Mouse (Mus musculus): ENCODE measurements at regions not wholly inside any gene's neighbourhood (a gene's known extent, or its start where the extent isn't known, plus 50 kb on each side); places are given as distances from the start of the nearest gene placed in this dataset.

GRCm38 (mm10) chr14:72778756-72779155 is 69.0 kb upstream of the Fndc3a start:
- Histone ChIP-seq H3K79me2 (ENCODE audit: control insufficient read depth, insufficient read depth, low read length, poor library complexity) (no peaks in the 10 kb centered on the region), H3K27me3 (ENCODE audit: control insufficient read depth in 1 of 2, insufficient read depth in 2 of 2, low read length in 2 of 2) (peaks cover 0 to 1% of the 10 kb centered on the region in 2 experiments; a peak in 1 of 4 replicates), H3K4me1 (ENCODE audit: control insufficient read depth in 1 of 2, insufficient read depth in 2 of 2, low read length in 2 of 2) (no peaks in the 10 kb centered on the region), H3K9me3 (replicated peaks; ENCODE audit: insufficient read depth, low read length) (no peaks in the 10 kb centered on the region), H3K9ac (ENCODE audit: control insufficient read depth, low read depth, low read length, poor library complexity, severe bottlenecking) (no peak overlapping the region), H3K4me3 (ENCODE audit: control insufficient read depth in 1 of 2, insufficient read depth in 1 of 2, low read depth in 2 of 2, low read length in 2 of 2) (no peak overlapping the region), H3K36me3 (ENCODE audit: control insufficient read depth in 1 of 2, insufficient read depth in 2 of 2, low read length in 2 of 2) (no peaks in the 10 kb centered on the region), H3K27ac (ENCODE audit: control insufficient read depth, low read depth, low read length) (no peak overlapping the region)
- TF ChIP-seq MEF2A (IDR thresholded peaks at IDR 0.05; ENCODE audit: extremely low read depth, insufficient replicate concordance, low read depth, low read length, poor library complexity, severe bottlenecking) (no peak), CHD1 (IDR thresholded peaks at IDR 0.05; ENCODE audit: low read depth, low read length) (no peak), POLR2AphosphoS5 (IDR thresholded peaks at IDR 0.05; ENCODE audit: borderline replicate concordance, low read depth, low read length) (no peak)
- DNase-seq (ENCODE audit: low read depth, low spot score), result no peak

GRCm38 (mm10) chr14:72777927-72778560 is 68.2 kb upstream of the Fndc3a start:
- Histone ChIP-seq H3K4me1 (ENCODE audit: control insufficient read depth in 1 of 2, insufficient read depth in 2 of 2, low read length in 2 of 2) (no peaks in the 10 kb centered on the region), H3K27ac (ENCODE audit: control insufficient read depth, low read depth, low read length) (no peak overlapping the region), H3K36me3 (ENCODE audit: control insufficient read depth in 1 of 2, insufficient read depth in 2 of 2, low read length in 2 of 2) (no peaks in the 10 kb centered on the region), H3K9ac (ENCODE audit: control insufficient read depth, low read depth, low read length, poor library complexity, severe bottlenecking) (no peak overlapping the region), H3K79me2 (ENCODE audit: control insufficient read depth, insufficient read depth, low read length, poor library complexity) (no peaks in the 10 kb centered on the region), H3K9me3 (replicated peaks; ENCODE audit: insufficient read depth, low read length) (no peaks in the 10 kb centered on the region), H3K4me3 (ENCODE audit: control insufficient read depth in 1 of 2, insufficient read depth in 1 of 2, low read depth in 2 of 2, low read length in 2 of 2) (no peak overlapping the region), H3K27me3 (ENCODE audit: control insufficient read depth in 1 of 2, insufficient read depth in 2 of 2, low read length in 2 of 2) (no peaks in the 10 kb centered on the region; a peak in 1 of 4 replicates)
- no peak for TF ChIP-seq KAT2A (conservative IDR thresholded peaks at IDR 0.05; ENCODE audit: low read depth, low read length)
- DNase-seq (ENCODE audit: low read depth, low spot score), result no peak

- H3K79me2 ChIP-seq (ENCODE audit: control insufficient read depth, insufficient read depth, low read length, poor library complexity), result no peaks in the 10 kb centered on the region
- H3K36me3 ChIP-seq (ENCODE audit: control insufficient read depth in 1 of 2, insufficient read depth in 2 of 2, low read length in 2 of 2), result no peaks in the 10 kb centered on the region
- no peaks in the 10 kb centered on the region for H3K4me1 ChIP-seq (ENCODE audit: control insufficient read depth in 1 of 2, insufficient read depth in 2 of 2, low read length in 2 of 2)
- no peak overlapping the region for H3K9ac ChIP-seq (ENCODE audit: control insufficient read depth, low read depth, low read length, poor library complexity, severe bottlenecking)
- no peaks in the 10 kb centered on the region for H3K9me3 ChIP-seq (replicated peaks; ENCODE audit: insufficient read depth, low read length)
- TF ChIP-seq TCF12 (IDR thresholded peaks at IDR 0.05; ENCODE audit: low read depth, low read length) (no peak), MYC (IDR thresholded peaks at IDR 0.05; ENCODE audit: low read depth, low read length) (no peak), ZC3H11A (IDR thresholded peaks at IDR 0.05; ENCODE audit: low read depth, low read length) (no peak), ZKSCAN1 (IDR thresholded peaks at IDR 0.05; ENCODE audit: low read depth, low read length) (no peak), ZNF384 (IDR thresholded peaks at IDR 0.05; ENCODE audit: low read depth, low read length) (no peak), TAL1 (IDR thresholded peaks at IDR 0.05; ENCODE audit: low read length) (no peak), HCFC1 (IDR thresholded peaks at IDR 0.05; ENCODE audit: low read depth, low read length) (no peak), MAX (IDR thresholded peaks at IDR 0.05; ENCODE audit: low read length) (no peak), USF1 (IDR thresholded peaks at IDR 0.05; ENCODE audit: low read depth, low read length) (no peak), GABPA (IDR thresholded peaks at IDR 0.05; ENCODE audit: low read depth, low read length) (no peak), ZMIZ1 (IDR thresholded peaks at IDR 0.05; ENCODE audit: low read depth, low read length) (no peak), NRF1 (IDR thresholded peaks at IDR 0.05; ENCODE audit: insufficient read depth, low read depth, low read length, poor library complexity, severe bottlenecking) (no peak), MXI1 (IDR thresholded peaks at IDR 0.05; ENCODE audit: low read depth, low read length) (no peak), CTCF (IDR thresholded peaks at IDR 0.05 in 2 of 3, conservative IDR thresholded peaks at IDR 0.05 in 1 of 3; ENCODE audit: control insufficient read depth in 1 of 3, insufficient read depth in 1 of 3, low read depth in 2 of 3, low read length in 3 of 3, poor library complexity in 1 of 3, severe bottlenecking in 1 of 3) (no peak), MYB (IDR thresholded peaks at IDR 0.05; ENCODE audit: low read depth, low read length) (no peak)
- H3K27ac ChIP-seq (ENCODE audit: control insufficient read depth, low read depth, low read length), result no peak overlapping the region
- no peak overlapping the region for H3K4me3 ChIP-seq (ENCODE audit: control insufficient read depth in 1 of 2, insufficient read depth in 1 of 2, low read depth in 2 of 2, low read length in 2 of 2)
- H3K27me3 ChIP-seq (ENCODE audit: control insufficient read depth in 1 of 2, insufficient read depth in 2 of 2, low read length in 2 of 2), result no peaks in the 10 kb centered on the region
- DNase-seq (ENCODE audit: low read depth, low spot score), result no peak
Observed at GRCm38 (mm10) chr14:72770237-72770636, 60.4 kb upstream of the Fndc3a start.

Data from MEL (cell line).